Mouse (Mus musculus): ENCODE data around the gene Abca4. TPM values are rescaled to one million over a fixed set of nuclear protein-coding genes. Genes with fewer than 3 reads are reported as not detected.

The Abca4 gene
- polyA plus RNA-seq, 1 experiment: not detected

- WGBS: 80% methylated on average over 5 of the region's 5 CpGs
- Histone ChIP-seq H3K4me3 (replicated peaks; ENCODE audit: control insufficient read depth, low read depth, low read length) (no peak overlapping the region), H3K4me1 (ENCODE audit: control insufficient read depth, insufficient read depth, low read length) (peaks cover 4% of the 10 kb centered on the region), H3K27ac (ENCODE audit: control insufficient read depth, insufficient read depth, low read depth, low read length, poor library complexity) (no peak overlapping the region)
- TF ChIP-seq POLR2A (IDR thresholded peaks at IDR 0.05; ENCODE audit: borderline replicate concordance, control insufficient read depth, low read depth, low read length) (no peak), CTCF (IDR thresholded peaks at IDR 0.05; ENCODE audit: control insufficient read depth, insufficient read depth, low read length) (no peak)
Observed at GRCm38 (mm10) chr3:122200017-122200416, 155.8 kb downstream of the Abca4 start.

GRCm38 (mm10) chr3:122200447-122200846, 156.2 kb downstream of the Abca4 start:
- H3K4me1 ChIP-seq (ENCODE audit: control insufficient read depth, insufficient read depth, low read length): peaks cover 3% of the 10 kb centered on the region
- TF ChIP-seq CTCF (IDR thresholded peaks at IDR 0.05; ENCODE audit: control insufficient read depth, insufficient read depth, low read length): no peak
- TF ChIP-seq POLR2A (IDR thresholded peaks at IDR 0.05; ENCODE audit: borderline replicate concordance, control insufficient read depth, low read depth, low read length): no peak
- no peak overlapping the region for H3K27ac ChIP-seq (ENCODE audit: control insufficient read depth, insufficient read depth, low read depth, low read length, poor library complexity)
- 83% methylated on average over 5 of the region's 5 CpGs for WGBS
- H3K4me3 ChIP-seq (replicated peaks; ENCODE audit: control insufficient read depth, low read depth, low read length): no peak overlapping the region

GRCm38 (mm10) chr3:122202307-122202732, 158.1 kb downstream of the Abca4 start:
- WGBS: under 1% methylated on average over 5 of the region's 5 CpGs
- TF ChIP-seq CTCF (IDR thresholded peaks at IDR 0.05; ENCODE audit: control insufficient read depth, insufficient read depth, low read length) (no peak), POLR2A (IDR thresholded peaks at IDR 0.05; ENCODE audit: borderline replicate concordance, control insufficient read depth, low read depth, low read length) (no peak)
- H3K4me1 ChIP-seq (ENCODE audit: control insufficient read depth, insufficient read depth, low read length): peaks cover 3% of the 10 kb centered on the region; the same call in 1 of the 2 replicates
- H3K27ac ChIP-seq (ENCODE audit: control insufficient read depth, insufficient read depth, low read depth, low read length, poor library complexity): no peak overlapping the region
- H3K4me3 ChIP-seq (replicated peaks; ENCODE audit: control insufficient read depth, low read depth, low read length): no peak overlapping the region

DNA sequence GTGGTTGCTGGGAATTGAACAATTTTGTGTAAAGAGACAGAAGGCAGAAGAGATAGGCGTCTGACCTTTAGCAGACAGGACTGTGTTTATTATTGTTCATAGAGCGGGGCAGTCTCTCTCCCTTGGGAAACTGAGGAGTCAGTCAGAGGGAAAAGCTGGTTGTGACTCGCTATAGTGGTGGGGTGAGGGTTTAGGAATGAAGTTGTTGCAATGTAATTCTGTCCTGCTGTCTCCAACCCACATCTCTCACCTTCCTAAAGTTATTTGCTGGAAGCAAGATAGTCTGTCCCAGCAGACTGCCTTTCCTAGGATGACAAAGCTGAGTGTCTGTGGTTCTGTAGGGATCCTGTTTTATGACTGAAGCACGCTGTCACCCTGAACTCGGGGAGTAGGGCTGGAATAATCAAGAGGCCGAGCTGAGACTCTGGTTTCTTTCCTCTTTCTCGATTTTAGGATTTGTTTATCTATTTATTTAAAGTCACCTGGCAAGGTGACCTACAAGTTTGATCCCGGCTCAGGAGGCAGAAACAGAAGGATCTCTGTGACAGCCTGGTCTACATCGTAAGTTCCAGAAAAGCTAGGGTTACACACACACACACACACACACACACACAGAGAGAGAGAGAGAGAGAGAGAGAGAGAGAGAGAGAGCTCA, 159.6 kb downstream of the Abca4 start:
- 79% methylated on average over 9 of the region's 9 CpGs for WGBS
- Histone ChIP-seq H3K4me1 (ENCODE audit: control insufficient read depth, insufficient read depth, low read length) (peaks cover 3% of the 10 kb centered on the region; the same call in 1 of the 2 replicates), H3K4me3 (replicated peaks; ENCODE audit: control insufficient read depth, low read depth, low read length) (no peak overlapping the region), H3K27ac (ENCODE audit: control insufficient read depth, insufficient read depth, low read depth, low read length, poor library complexity) (no peak overlapping the region)
- TF ChIP-seq POLR2A (IDR thresholded peaks at IDR 0.05; ENCODE audit: borderline replicate concordance, control insufficient read depth, low read depth, low read length) (no peak), CTCF (IDR thresholded peaks at IDR 0.05; ENCODE audit: control insufficient read depth, insufficient read depth, low read length) (no peak)

GRCm38 (mm10) chr3:122205753-122206152, 161.5 kb downstream of the Abca4 start:
- TF ChIP-seq CTCF (IDR thresholded peaks at IDR 0.05; ENCODE audit: control insufficient read depth, insufficient read depth, low read length): no peak
- no peak for TF ChIP-seq POLR2A (IDR thresholded peaks at IDR 0.05; ENCODE audit: borderline replicate concordance, control insufficient read depth, low read depth, low read length)
- H3K4me1 ChIP-seq (ENCODE audit: control insufficient read depth, insufficient read depth, low read length): no peaks in the 10 kb centered on the region; the same call in 1 of the 2 replicates
- 87% methylated on average over 6 of the region's 6 CpGs for WGBS
- no peak overlapping the region for H3K27ac ChIP-seq (ENCODE audit: control insufficient read depth, insufficient read depth, low read depth, low read length, poor library complexity)
- H3K4me3 ChIP-seq (replicated peaks; ENCODE audit: control insufficient read depth, low read depth, low read length): no peak overlapping the region

DNA sequence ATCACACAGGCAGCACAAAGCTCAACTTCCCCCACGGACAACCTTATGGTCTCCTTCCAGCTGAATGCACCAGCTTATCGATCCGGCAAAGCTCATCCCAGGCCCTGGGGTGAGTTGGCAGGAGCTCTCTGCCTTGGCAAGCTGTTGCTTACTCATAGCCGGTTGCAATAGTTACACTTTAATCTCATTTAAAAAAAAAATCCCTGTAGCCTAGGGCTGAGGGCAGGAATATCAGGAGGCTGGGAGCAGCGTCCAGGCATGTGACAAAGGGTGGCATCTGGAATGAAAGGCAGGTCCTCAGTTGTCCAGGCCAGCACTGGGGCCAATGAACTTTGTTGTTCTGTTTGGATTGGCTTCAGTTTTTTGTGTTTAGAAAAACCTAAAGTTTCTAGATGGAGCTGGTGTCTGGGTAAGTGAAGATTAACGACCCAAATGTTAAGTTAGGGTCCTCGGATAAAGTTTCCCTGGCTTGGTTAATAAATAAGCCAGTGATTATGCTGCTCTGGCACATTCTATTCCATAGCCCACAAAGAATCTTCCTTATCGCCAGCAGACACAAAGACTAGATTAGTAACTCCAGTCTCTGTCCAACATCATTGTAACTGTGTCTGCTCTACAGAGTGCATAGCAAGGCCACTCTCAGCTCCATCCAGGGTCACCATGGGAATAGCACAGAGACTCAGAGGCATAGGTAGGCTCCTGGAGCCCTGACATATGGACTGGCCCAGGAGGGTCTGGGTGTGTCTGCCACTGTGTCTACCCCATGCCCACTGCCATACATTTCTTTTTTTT, 162.2 kb downstream of the Abca4 start:
- Histone ChIP-seq H3K4me1 (ENCODE audit: control insufficient read depth, insufficient read depth, low read length) (no peaks in the 10 kb centered on the region; the same call in 1 of the 2 replicates), H3K4me3 (replicated peaks; ENCODE audit: control insufficient read depth, low read depth, low read length) (no peak overlapping the region), H3K27ac (ENCODE audit: control insufficient read depth, insufficient read depth, low read depth, low read length, poor library complexity) (no peak overlapping the region)
- TF ChIP-seq POLR2A (IDR thresholded peaks at IDR 0.05; ENCODE audit: borderline replicate concordance, control insufficient read depth, low read depth, low read length) (no peak), CTCF (IDR thresholded peaks at IDR 0.05; ENCODE audit: control insufficient read depth, insufficient read depth, low read length) (no peak)
- 86% methylated on average over 8 of the region's 8 CpGs for WGBS

GRCm38 (mm10) chr3:122207766-122208165, 163.5 kb downstream of the Abca4 start:
- WGBS: 88% methylated on average over 6 of the region's 6 CpGs
- H3K27ac ChIP-seq (ENCODE audit: control insufficient read depth, insufficient read depth, low read depth, low read length, poor library complexity): no peak overlapping the region
- H3K4me1 ChIP-seq (ENCODE audit: control insufficient read depth, insufficient read depth, low read length): no peaks in the 10 kb centered on the region; the same call in 1 of the 2 replicates
- H3K4me3 ChIP-seq (replicated peaks; ENCODE audit: control insufficient read depth, low read depth, low read length): no peak overlapping the region
- TF ChIP-seq CTCF (IDR thresholded peaks at IDR 0.05; ENCODE audit: control insufficient read depth, insufficient read depth, low read length): no peak

All from bone marrow, adult 2 months (tissue).